Mouse (Mus musculus) ovary, adult 18-20 months (tissue): Measurements from ENCODE around the gene Olfr876.
"Not testable (repeated sequence)": the region's sequence is repeated elsewhere in the genome, so short reads cannot be mapped to it uniquely, and the experiment has no call there.

Experiments used
- DNase-seq: peaks from one replicate; pipeline ENCODE4 v3.0.0; 2022; ENCODE audit warnings: low spot score, mixed read lengths

The Olfr876 gene

DNA sequence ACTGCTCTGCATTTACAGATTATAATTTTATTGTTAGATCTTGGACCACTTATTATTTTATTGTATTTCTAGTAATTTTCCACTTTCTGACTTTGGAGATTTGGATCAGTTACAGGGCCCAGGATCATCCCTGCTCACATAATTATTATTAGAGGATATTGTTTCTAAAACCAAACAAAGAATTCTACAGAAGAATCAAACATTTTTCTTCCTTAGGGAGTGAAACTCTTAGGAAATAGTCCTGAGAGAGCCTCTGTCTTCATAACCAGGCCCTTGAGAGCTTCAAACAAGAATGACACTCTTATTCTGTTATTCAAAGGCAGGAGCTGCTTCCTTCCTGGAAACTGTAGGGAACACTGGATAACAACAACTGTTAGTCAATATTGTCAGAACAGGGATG lies at the start of gene Olfr876:
Gene Olfr876 (plus strand): TSS at position 301 of the 400 bp plus-strand sequence.
- DNase-seq: no peak

DNA sequence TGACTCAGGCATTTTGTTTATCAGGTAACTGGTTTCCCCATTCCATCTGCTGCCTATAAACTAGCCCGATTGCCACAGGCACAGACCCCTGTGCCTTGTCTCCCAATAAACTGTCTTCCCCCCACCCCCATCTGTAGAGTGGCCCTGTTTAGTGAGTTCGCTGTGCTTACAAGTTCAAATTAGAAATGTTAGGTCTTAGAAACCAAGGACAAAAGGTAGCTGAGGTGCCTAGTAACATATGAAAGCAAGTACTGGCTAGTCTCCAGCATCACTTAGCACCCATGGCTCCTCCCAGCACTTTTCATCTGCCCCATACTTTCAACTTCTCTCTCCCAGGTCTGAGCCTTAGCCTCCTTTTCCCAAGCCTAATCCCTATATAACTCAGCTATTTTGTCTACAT lies 41.1 kb upstream of the Olfr876 start:
- DNase-seq: no peak

DNA sequence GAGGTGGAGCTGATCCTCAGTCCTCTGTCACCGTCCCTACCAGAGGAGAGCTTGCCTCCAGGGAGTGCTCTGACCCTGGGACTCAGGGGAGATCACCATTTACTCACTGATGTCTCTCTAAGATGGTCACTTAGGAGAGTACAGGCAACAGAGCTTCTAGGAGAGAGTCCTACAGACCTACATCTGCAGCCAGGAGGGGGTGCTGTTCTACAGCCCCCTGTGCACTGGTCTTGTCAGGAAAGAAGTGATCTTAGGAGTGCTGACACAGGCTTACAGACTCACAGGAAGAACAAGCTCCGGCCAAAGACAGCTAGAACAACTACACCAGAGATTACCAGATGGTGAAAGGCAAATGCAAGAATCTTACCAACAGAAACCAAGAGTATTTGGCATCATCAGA lies 40.3 kb upstream of the Olfr876 start:
- DNase-seq: no peak

DNA sequence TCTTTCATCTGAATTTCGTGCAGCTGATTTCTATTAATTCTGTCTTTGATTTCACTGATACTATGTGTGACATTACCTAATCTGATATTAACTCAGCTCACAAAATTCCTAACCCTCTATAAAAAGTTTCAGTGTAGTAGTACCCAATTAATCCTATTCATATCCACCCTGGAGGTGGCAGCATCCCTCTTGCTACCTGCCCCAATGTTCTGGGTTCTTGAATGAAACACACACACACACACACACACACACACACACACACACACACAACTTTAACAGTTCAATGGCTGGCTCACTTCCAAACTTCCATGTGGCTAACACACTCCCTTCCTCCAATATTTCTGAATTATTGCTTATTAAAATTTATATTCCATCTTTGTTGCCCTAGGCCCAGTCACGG lies 32.2 kb upstream of the Olfr876 start:
- DNase-seq: no peak

DNA sequence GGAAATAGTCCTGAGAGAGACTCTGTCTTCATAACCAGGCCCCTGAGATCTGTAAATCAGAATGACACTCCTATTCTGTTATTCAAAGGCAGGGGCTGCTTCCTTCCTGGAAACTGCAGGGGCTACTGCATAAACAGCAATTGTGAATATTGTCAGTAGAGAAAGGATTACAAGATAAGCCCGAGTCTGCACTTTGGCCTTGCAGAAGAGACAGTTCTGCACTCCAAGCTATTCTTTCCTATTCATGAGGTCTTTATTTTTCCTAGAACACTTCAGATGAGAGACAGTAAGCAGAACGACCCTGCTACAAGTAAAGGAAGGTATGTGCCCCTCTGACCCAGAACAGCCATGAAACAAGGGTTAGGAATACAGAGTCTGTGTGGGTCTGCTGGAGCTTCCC lies 31.1 kb upstream of the Olfr876 start, which contains the start of gene Olfr875:
Gene Olfr875 (plus strand): TSS at position 99 of the 400 bp plus-strand sequence.
- no peak for DNase-seq

DNA sequence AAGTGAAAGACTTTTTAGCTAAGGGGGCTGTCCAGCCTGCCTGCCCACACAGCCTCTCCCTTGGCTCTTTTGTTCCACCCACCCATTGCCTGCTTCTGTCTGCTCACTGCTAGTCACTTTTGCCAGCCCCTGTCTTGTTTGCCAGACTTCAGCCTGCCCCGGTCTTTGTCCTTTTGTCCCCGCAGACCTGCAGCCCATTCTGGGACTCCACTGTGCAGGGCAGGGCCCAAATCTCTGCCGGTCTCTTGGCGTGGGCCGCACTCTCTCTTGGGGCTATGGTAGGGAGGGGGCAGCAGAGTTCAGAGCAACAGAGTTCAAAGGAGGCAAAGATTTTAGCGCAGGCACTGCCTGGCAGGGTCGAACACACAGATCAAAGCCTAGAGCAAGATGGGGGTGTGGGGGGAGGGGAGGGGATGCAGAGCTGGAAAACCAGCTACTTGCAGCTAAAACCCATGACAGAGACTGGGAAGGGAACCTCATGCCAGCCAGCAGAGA lies 20.0 kb upstream of the Olfr876 start:
- no peak for DNase-seq

DNA sequence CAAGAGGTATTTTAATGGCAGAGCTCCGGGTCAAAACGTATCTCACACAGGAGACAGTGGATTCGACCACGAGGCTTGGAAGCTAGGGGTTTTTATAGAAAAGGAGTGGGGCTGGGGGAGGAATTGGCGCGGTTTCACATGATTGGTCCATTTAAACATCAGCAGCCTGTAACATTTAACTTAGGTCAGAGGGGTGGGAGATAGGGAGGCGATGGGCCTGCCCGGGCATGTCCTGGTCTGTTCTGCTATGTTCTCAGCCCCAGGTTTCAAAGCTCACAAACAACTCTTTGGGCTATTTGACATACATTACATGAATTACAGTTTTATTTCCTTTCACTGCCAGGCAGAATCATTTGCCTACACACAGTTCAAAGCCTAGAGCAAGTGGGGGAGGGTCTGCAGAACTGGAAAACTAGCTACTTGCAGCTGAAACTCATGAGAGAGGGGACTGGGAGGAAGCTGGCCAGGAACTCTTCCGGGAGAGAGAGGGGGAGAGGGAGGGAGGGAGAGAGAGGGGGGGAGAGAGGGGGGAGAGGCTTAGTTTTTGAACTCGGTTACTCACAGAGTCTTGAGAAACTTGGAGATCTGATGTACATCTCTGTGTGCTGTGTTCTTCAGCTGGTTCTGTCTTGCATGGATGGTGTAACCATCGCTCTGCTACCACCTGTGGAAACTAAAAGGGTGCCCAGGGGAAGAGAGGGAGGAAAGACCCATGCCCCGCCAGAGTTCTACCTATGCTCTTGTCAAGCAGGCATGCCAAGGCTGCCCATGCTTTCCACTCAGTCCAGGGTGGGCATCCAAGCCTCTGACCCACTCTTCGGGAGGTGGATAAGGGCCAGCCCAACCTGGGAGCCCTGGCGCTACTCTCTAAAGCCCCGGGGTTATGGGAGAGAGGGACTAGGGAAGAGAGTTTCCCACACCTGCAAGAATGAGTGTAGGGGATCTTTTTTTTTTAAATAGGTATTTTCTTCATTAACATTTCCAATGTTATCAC lies 19.1 kb upstream of the Olfr876 start:
- DNase-seq: not testable (repeated sequence)

DNA sequence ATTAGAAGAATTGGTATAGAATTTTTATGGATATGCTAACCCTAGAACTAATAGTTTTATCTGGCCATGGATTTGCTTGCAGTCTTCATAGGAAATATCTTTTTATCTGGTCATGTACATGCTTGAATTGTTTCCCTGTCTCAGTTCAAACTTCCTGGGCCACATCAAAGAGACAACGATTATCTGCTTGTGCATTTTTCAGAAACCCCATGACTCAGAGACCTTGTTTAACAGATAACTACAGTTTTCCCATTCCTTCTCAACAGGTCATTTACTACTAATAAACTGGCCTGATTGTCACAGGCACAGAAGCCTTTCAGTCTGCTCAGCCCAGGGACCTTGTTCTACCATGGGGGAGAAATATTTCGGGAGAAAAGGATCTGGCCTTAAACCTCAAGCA lies 16.4 kb upstream of the Olfr876 start:
- DNase-seq: no peak

DNA sequence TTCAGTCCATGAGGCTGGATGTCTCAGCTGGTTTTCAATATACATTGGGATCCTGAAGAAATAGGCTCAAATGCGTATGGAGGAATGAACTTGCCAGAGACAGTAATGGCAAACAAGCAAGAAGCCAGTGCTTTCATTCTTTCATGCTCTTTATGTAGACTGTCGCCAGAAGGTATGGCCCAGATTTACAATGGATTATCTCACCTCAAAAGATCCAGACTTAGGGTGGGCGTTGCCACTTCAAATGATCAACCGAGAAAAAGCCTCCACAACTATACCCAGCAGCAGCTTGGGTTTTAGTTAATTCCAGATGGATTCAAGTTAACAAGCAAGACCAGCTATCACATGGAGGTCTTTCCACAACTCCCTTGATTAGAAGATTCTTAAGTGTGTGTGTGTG lies 776 bp upstream of the Olfr876 start:
- DNase-seq: no peak

DNA sequence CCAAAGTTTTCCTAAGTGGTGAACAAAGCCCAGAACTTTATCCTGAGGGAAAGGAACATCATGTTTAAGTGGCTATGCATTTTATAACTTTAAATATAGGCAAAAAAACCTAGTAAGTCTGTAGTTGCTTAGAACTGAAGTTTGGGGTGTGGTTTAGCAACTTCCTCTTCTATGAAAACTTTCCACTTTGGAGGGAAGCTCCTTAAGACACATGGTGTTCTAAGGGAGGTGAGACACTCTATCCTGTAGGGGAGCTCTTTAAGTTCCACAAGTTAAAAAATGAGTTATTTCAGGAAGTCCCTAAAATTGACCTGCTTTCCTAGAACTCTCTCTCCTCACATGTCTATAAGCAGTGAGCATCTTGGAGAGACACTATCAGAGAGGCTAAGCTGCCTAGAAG lies 4.4 kb downstream of the Olfr876 start:
- no peak for DNase-seq

DNA sequence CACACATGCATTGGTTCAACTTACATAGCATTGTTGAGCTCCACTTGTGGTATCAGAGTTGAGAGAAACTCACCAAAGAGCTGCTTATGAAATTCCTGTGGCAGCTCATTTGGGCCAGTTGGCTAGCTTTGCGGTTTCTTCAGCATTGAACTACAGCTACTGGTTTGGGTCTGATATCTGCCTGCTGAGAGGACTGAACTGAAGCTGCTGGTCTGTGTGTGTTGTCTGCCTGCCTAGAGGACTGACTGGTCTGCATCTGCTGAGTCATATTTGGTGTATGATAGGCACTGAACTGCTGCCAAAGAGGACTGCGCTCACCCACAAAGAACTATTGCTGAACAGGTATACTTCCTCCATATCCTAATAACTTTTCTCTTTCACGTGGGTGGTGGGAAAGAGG lies 5.6 kb downstream of the Olfr876 start:
- peak; percentile 7 for DNase-seq

DNA sequence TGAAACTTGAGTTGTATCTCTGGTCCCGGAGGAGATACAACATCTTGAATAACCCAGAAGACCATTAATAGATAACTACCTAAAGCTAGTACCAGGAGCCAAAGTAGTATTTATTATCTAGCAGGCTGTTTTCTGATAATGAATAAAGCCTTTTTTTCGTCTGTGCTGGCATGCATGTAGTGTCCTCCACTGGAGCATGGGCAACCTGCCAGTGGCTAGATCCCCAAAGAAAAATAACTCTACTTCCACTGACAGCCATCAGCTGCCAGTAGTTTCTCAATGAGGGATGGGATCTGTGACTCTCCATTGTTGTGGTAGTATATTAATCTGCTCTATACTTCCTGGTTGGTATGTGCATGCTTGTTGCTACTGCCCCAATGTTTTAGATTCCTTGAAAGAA lies 6.1 kb downstream of the Olfr876 start:
- peak; percentile 8 for DNase-seq

DNA sequence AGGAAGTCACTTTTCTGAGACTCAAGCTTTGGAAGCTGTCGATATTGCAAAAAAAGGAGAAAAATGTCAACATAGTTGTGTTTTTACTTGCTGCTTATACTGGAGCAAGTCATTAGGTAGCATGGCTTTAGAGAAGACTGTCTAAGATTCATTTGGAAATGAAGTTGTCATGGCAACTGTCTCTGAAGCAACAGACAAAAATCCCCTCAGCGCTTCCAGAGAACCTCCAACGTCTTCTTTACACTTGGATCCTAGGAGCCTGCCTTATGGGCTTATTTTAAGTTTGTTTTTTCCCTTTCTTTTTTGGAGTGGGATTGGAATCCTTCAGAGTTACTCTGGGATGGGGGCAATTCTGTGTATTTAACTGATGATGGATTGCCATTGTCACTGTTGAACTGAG lies 11.9 kb downstream of the Olfr876 start:
- no peak for DNase-seq

DNA sequence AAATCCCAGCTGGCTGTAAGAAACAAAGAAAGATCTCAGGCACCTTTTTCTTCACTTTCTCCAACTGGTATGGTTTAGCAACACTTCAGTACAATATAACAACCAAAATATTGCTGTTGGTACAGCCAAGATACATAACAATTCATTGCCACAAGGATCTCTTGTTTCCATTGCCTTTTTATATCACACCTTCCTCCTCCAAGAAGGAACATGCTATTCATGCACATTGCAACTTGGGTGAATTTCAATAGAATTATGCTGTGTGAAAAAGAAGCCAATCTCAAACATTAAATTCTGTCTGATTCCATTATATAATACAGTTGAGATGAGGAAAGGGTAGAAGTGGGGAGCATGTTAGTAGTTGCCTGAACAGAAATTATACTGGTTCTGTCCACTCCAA lies 27.1 kb downstream of the Olfr876 start:
- no peak for DNase-seq

DNA sequence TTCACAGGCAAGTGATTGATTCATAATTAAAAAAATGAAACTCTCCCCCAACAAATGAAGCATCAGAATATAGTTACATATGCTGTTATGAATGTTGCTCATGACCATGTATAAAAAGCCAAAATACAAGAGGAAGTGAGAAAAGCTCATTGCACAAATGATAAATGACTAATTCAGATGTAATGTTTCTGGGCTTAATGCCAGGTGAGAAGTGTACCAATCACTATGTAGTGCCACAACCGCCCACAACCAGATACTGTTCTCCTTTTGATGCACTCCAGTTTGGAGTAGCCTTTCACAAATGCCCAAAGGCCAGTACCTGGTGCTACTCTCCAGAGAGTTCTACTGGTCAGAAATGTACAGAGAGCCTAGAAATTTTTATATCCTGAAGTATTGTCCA lies 30.5 kb downstream of the Olfr876 start:
- no peak for DNase-seq

DNA sequence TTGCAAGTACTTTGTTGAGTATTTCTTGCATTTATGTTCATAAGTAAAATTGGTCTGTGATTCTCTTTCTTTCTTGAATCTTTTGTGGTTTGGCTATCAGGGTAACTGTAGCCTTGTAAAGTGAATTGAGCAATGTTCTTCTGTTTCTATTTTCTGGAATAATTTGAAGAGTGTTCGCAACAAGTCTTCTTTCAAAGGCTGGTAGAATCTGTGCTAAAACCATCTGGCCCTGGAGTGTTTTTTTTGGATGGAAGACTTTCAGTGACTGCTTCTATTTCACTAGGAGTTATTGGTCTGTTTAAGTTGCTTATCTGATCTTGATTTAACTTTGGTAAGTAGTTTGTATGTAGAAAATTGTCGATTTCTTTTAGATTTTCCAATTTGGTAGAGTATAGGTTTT lies 46.4 kb downstream of the Olfr876 start:
- no peak for DNase-seq

DNA sequence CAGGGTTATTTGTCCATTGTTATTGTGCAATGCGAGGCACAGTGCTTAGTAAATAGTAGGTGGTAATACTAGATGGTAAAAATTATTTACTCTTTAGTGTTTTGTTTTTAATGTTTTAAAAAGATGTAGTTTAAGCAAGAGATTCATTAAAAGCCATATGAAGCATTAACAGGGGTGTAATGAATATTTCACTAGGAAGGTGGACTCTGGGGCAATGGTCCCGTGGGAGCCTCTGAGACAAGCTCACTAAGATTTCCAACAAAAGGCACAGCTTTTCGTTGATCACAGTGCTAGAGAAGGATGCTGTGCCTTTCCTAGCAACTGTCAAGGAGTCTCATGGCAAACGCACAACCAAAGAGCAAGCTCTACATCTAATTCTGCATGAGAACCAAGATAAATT lies 51.1 kb downstream of the Olfr876 start, which contains the start of gene Olfr877:
Gene Olfr877 (plus strand): TSS at position 301 of the 400 bp plus-strand sequence.
- DNase-seq: no peak
